Mouse (Mus musculus) testis, postnatal 10 days (tissue): ENCODE measurements around the gene Gm27027.

Source experiments
- DNase-seq: peaks from one replicate; pipeline ENCODE4 v3.0.0; 2021; ENCODE audit warnings: low spot score

Gene Gm27027

GRCm38 (mm10) chr2:93928866-93929265 is 67.3 kb downstream of the Gm27027 start:
- DNase-seq, result no peak

GRCm38 (mm10) chr2:93927701-93928437 is 68.3 kb downstream of the Gm27027 start:
- no peak for DNase-seq

GRCm38 (mm10) chr2:93926141-93926540 is 70.0 kb downstream of the Gm27027 start:
- no peak for DNase-seq

- no peak for DNase-seq
Observed at GRCm38 (mm10) chr2:93919093-93919492, 77.1 kb downstream of the Gm27027 start.

GRCm38 (mm10) chr2:93913552-93913951 is 82.6 kb downstream of the Gm27027 start:
- no peak for DNase-seq

GRCm38 (mm10) chr2:93911942-93912341 is 84.2 kb downstream of the Gm27027 start:
- no peak for DNase-seq

GRCm38 (mm10) chr2:93909716-93910115 is 86.4 kb downstream of the Gm27027 start:
- DNase-seq, result no peak

GRCm38 (mm10) chr2:93907519-93908294 is 88.4 kb downstream of the Gm27027 start:
- no peak for DNase-seq
